Mouse (Mus musculus) left cerebral cortex, postnatal 10 days (tissue): Measurements from ENCODE around the gene Nedd9. TPM values are rescaled to one million over a fixed set of nuclear protein-coding genes. Genes with fewer than 3 reads are reported as not detected.

Experiments
- DNase-seq, 2 experiments: peaks; one replicate each; pipeline ENCODE4 v3.0.0; 2021 to 2022; ENCODE audit warnings: low spot score in 2 of 2, mixed read lengths in 1 of 2; ENCODE audit errors: extremely low spot score in 1 of 2
- intact Hi-C: fragments of 180-260 bp; cut with DNase I; formaldehyde crosslinking; loops from one replicate; pipeline ENCODE4 v1.15.1; 2025
- total RNA-seq, 2 experiments: library from RNA; stranded (reverse); gene quantifications; 2 replicates each; pipeline ENCODE4 v1.2.3; 2021

Gene Nedd9
- total RNA-seq, 2 experiments from 2014 or later, result 9.4 to 14.5 TPM

DNA sequence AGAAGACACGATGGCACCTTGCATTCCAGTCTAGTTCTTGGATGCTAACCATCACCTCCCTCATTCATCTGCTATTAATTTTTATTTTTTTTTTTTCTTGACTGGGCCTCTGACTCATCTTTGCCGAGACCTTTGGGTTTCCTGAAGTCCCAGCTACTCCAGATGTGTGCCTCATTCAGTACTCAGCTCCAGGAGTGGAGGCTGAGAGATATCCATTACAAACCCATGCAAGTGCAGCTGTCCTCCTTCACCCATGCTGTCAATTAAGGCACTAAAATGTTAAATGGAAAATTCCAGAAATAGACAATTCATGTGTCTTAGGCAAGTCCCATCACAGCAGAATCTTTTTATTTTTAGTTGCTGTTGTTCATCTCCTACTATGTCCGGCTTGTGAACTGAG, 55.4 kb downstream of the Nedd9 start:
- no peak for DNase-seq
- intact Hi-C loops, result no loop called here

DNA sequence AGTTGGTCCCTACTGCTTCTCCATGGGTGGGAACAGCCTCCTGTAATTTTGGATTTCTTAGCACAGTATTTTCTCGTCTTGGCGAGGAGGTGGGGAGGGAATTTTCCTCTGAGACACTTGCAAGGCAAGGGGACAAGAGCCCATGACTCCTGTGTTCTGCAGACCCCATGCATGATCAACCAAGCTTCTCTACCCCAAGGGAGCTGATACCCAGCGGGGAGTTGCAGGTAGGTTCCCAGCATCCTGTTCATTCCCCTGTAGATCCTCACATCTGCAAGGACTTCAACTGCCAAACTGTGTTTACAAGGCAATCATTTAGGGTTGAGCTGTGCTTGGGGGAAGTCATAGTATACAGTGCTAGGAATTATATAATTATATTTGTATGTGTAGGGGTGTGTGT, 60.1 kb downstream of the Nedd9 start:
- DNase-seq, result no peak
- intact Hi-C loops, result no loop called here

DNA sequence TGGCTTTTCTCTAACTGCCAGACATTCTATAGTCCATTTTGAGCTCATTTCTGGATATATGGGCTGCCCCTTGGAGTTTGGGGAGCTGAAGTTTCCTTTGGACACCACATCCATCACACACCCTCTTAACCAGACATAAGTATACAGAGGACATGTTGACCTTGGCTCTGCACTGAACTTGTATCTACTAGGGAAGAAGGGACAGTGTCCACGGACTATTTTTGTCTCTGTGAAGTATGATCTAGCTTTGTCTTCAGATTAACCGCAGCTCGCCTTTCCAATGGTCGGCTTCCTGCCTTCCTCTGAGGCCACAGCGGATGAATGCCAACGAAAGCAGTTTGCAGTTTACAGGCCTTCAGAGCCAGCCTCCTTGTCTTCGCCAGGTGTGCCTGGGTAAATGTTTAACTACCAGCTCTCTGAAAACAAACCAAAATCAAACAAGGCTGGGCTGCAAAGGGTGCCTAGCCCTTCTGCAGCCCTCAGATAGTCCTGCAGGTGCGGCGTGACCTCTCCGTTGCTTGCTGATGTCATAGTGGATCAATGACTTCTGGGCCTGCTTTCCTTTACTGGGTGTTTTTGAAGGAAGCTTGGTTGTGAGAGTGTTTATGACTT, 63.6 kb downstream of the Nedd9 start:
- intact Hi-C loops, result no loop called here
- no peak for DNase-seq

DNA sequence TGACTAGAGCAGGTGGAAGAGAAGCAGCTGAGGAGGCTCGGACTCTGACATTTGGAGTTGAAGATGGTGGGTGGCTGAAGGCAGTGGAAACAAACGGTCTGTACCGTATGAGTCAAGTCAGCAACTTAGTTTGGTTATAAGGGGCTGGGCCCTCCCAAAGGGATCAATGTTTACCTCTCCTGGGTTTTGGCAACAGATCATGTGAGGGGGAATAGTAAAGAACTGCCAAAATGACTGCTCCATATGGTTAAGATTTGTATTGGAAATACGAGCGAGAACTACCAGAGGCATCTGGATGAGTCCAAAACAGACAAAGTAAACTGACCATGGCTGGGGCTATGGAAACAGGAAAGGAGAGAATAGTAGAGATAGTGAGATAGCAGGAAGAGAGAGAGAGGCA, 64.6 kb downstream of the Nedd9 start:
- DNase-seq, result no peak
- intact Hi-C loops, result no loop called here

DNA sequence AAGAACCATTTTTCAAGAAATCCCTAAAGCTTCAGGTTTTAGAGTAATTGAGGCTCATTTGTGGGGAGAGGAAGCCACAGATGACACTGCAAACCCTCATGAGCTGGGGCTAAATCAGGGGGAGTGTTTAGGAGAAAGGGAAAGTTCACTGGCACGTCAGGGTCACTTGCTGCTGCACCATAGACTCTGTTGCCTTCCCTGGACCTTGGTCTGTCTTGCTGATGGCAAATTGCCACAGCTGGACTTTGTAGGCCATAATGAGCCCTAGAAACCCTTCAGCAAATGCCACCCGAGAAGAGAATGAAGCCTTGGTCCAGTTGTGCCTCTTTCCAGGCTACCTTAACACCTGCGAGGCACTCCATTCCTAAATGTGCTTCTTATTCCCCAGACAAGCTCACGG, 66.8 kb downstream of the Nedd9 start:
- intact Hi-C loops, result no loop called here
- no peak for DNase-seq

DNA sequence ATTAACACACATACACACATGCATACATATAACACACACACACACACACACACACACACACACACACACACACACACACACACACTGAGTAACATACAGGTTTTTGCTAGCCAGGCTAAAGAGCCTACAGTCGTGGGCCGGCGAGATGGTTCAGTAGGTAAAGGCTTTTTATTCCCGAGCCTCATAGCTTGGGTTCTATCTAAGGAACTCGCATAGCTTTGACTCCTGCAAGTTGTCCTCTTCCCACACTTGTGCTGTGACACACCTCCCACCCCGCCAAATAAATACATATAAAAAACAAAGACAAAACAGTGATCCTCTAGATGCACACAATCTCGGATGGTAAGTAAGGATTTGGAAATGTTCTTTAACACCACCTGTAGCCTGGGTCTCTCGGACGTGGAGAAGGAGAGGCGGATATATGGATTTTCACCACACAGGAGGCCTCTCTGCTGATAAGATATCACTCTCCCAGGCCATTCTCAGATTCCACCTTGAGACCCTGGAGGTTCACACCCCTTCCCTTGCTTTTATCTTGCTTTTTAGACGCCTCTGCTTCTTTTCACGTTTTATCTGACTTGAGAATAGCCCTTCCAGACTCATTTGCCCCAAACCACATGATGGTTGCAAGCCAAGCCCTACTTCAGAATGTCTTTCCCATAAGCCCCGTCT, 68.8 kb downstream of the Nedd9 start:
- intact Hi-C loops, result no loop called here
- no peak for DNase-seq

DNA sequence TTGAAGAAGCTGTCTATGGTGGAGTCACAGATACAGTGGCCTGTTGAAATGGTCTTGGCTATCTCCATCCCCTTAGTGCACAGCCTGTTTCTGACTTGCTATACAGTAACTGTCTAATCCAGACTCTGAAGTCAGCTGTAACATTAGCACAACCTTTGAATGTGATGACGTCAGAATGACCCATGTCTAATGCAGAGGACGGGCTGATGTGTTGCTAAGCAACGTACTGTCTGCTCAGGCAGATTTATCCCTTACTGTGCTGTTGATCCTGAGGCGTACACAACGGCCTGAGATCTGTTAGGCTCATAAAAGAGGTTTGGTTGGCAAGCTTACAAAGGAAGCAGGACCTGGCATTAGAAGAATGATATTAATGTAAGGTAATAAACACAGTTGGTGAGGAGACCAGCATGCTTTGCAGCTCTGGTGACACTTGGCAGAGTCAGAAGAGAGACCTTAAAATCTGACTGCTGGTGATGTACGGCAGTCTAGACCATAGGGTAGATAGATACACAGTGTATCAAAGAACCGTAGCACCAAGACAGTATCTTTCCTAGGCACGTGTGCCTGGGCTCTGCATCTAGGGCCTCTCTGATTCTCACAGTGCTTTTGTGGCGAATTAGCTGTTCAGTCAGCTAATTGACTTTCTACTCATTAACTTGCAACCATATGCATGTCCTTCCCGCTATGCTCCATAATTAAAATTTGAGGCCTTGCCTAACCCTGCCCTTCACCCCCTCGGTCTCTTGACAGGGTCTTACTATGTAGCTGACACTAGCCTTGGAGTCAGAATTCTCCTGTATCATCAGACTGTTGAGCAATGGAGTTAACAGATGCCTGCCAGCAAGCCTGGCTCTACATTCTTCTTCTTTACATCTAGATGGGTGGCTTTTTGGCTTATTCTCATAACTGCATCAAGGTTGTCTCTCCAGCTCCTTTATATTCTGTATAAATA, 70.8 kb downstream of the Nedd9 start:
- intact Hi-C loops, result no loop called here
- DNase-seq, result no peak

DNA sequence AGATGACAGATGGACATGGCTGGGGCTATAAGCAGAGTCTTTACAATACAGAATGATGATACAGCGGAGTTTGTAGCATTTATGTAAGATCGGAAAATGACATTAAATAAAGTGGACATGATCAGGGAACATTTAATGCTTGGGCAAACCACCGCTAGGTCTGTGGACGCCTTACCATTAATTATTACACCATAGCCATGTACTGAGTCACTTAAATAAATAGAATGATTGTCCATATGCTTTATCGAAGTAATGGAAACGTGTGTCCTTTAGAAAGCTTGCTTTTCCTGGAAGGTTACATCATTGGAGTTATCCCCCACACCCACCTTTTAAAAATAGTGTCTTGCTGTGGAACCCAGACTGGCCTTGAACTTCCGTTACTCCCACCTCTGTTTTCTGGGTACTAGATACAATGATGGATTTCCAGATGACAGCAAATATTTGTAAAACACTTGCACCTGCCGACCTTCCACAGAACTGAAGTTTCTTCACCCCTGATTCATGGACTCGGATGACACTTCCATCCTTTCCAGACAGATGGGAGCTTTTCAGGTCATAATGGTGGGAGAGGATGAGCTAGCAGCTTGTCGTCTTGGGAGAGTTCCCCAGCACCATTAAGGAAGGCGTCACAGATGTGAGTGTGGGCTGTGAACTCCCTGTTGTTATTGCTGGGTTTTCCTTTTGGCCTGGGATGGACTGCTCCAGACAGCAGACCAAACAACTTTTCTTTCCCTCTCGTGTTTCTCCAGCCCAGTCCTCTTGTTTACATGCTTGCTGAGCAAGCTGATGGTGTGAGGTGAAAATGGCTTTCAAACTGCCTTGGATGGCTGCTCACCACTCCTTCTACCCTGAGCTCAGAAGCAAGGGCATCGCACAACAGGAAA, 76.7 kb downstream of the Nedd9 start:
- intact Hi-C loops, result no loop called here
- DNase-seq, result no peak

DNA sequence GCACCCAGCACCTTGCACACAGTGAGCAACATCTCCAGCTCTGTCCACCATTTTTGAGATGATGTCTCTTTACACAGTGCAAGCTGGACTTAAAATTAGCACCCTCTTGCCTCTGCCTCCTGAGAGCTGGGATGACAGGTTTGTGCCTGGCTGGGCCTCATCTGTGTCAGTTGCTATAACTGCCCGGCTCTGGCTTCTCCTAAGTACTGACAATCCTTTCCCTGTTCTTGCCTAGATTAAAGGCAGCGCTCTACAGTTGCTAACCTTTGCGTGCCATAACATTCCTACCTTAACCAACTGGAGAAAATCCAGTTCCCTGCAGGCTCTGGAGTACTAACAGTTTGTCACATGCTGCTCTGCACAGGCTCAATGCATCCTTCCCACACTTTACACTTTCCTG, 77.9 kb downstream of the Nedd9 start:
- DNase-seq, result no peak
- intact Hi-C loops, result no loop called here

DNA sequence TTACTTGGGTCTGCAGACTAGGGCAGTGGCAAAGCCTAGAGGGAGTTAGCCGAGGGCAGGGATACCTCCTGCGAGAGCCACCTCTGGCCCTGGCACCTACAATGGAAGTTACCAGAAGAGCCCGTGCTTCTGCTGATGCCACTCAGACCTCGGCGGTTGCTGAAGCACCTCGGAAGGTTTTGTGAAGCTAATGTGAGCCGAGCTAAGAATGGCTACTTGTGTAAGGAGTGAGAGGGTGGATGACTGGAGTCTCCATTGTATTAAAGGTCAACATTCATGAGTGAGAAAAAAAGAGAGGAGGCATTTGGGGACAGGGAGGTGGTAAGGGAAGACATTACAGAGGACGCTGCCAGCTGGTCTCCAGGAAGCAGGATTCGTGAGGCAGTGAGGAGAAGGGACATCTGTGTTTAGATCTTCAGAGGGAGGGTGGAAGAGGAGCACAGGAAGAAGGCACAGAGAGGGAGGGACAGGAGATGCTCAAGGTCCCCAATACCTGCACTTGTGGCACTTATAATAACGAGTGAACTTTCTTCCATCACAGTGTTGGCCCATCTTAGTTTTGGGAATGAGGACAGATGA, 78.7 kb downstream of the Nedd9 start:
- DNase-seq, result no peak
- intact Hi-C loops, result no loop called here

DNA sequence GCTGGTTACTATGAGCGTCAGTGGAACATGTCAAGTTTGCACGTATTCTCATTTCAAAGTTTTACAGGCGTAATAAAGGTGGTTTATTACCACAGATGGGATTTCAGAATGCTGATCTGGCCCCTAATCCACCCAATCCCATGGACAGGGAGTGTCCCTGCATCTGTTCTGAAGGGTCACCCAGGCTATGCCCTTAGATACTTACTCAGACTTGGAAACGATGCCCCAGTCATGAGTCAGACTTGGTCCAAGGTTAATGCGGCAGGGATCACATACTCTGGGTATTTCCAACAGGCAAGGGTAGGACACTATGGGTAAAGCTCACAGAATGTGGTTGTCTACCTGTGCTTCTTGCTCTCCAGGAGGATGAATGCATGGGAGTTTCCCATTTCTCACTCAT, 82.2 kb downstream of the Nedd9 start:
- DNase-seq, result no peak
- intact Hi-C loops, result no loop called here

DNA sequence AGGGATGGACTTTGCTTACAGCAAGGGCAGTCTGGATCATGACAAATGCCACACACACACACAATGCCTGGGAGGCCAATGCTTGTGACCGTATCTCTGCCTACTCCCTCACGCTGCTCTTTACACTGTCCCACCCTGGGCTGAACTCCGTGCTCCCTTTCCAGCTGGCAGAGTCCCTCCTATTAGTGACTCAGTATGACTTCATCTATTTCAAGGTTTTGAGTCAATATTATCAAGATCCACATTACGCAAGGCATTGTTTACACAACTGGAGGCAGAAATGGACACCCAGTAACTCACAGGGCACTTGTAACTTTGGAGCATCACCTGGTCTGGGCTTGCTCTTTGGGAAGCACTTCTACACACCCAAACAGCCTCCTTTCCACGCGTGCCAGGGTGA, 83.3 kb downstream of the Nedd9 start:
- no peak for DNase-seq
- intact Hi-C loops, result no loop called here

DNA sequence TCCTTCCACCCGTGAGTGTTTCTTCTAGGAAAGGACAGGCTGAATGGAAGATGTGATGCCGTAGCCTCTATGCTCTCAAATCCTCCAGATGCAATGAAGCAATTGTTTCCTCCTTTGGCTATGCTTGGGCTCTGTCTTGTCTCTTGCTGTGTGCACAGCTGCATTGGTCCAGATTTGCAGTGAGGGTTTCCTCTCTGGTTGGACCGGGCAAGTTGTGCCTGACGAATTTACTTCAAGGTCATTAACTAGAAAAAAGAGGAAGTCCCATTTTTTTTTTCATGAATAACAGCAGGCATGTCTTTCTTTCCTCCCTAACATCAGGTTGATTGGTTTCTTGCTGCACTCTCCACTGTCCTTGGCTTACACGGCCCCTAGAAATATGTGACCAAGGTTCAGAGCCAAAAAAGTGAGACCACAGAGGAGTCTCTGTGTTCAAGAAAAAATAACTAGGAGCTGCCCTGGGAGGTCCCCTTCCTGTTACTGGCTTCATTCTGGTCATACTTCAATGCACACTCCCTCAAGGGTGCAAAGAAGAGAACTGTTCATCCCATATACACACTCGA, 84.6 kb downstream of the Nedd9 start:
- intact Hi-C loops, result no loop called here
- DNase-seq, result no peak

DNA sequence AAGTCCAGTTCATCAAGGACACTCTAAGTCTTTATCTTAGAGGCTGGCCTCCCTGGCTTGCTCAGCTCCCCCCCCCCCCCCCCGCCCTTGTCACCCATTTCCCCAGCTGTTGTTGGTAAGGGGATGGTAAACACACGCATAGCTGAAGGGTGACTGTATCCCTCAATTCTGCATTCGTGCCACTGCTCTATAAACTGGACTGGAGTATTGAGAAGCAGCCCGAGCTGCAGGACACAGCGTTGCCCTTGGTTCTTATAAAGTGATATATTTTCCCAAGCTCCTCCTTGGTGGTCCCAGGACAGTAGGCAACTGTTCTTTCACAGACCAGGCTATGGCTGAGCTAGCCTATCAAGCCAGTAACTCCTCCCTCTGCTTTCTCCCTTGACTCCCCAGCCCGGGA, 85.4 kb downstream of the Nedd9 start:
- intact Hi-C loops, result no loop called here

DNA sequence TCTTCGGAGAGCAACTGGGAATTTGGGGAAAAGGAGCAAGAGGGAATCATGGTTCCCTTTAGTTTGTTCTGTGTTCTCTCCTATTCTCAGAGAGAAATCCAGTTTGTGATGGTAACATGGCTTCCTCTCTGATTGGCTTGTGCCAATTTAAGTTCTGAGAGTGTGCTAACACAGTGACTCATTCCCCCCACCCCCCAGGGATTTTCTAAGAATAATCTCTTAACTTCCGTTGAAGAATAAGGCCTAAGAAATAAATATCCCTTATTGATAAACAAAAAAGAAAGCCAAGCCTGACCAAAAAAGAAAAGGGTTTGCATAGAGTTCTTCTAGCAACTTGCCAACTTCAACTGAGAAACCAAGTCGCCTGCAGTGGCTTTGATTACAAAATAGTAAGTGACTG, 86.9 kb downstream of the Nedd9 start:
- intact Hi-C loops, result no loop called here
- no peak for DNase-seq

More for the DNA sequence above, 85.4 kb downstream of the Nedd9 start:
- no peak for DNase-seq

DNA sequence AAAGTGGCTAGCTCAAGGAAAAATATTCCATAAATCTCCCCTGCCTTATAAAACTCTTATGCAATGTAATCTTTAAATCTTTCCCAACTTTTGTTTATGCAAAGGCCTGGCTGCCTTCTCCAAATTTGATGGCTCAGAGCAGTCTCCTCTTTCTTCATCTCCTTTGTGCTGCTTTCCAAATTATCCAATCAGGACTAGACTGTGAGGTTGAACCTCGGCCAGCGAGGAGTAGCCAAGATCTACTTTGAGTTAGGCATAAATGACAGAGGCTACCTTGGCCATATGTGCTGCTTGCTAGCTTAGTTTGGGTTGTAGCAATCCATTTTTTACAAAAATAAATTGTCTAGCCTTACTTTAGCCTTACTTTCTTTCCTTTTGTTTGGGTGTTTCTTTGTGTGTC, 95.0 kb downstream of the Nedd9 start:
- intact Hi-C loops, result no loop called here
- no peak for DNase-seq

DNA sequence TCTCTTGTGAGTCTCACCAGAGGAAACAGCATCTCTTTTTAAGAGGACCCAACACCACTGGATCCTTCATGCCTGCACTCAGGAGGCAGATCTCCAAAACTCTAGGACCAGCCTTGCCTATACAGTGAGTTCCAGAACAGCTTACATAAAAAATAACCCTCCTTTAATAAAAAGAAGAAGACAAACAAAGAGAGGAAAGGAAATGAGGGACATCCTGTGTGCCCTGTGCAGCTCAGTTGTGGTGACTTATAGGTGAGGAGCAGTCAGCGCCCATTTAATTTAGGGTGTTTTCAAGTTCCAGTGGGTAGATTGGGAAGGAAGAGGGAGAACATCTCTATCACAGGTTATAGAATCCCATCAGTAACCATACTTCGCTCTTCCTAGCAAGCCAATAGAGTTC, 96.5 kb downstream of the Nedd9 start:
- intact Hi-C loops, result no loop called here

DNA sequence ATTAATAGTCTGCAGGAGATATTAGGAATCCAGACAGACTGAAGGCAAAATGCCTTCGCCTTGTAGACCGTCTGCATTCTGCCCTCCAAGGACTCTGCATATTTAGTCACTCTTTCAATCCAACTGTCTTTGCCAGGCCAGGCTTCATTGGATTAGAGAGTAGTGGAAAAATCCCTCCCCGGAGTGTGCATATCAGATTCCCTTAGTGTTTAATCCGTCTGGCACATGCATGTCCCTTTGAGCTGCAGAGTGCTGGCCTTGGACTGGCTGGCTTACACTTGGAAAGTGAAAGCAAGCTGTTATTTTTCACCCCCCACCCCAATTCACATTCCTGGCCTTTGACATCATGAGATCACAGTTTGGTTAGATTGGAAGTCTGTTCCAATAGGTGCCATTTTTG, 100.6 kb downstream of the Nedd9 start:
- intact Hi-C loops, result no loop called here
- no peak for DNase-seq

More for the DNA sequence above, 96.5 kb downstream of the Nedd9 start:
- no peak for DNase-seq
